Mouse (Mus musculus) limb, embryonic 12.5 days (tissue): ENCODE results near the gene Trpm5. TPM values are rescaled to one million over a fixed set of nuclear protein-coding genes. Genes with fewer than 3 reads are reported as not detected.

ENCODE experiments used
- ATAC-seq: fragments of 200-750 bp; cut with Nextera tagmentation; 2 replicates; pipeline ENCODE4 v1.8.0; 2017; ENCODE audit warnings: low read depth, moderate TSS enrichment; ENCODE audit not compliant: insufficient number of reproducible peaks, insufficient read depth, low FRiP score, low TSS enrichment
- H3K27ac ChIP-seq: fragments of 300-500 bp; sonication (generic); 2 replicates; pipeline ENCODE4 v1.5.1; 2016; ENCODE audit warnings: mild to moderate bottlenecking, moderate library complexity
- H3K27me3 ChIP-seq: fragments of 300-500 bp; sonication (generic); 2 replicates; pipeline ENCODE4 v1.6.1; 2016; ENCODE audit warnings: mild to moderate bottlenecking, moderate library complexity
- H3K36me3 ChIP-seq: fragments of 300-500 bp; sonication (generic); 2 replicates; pipeline ENCODE4 v1.6.1; 2016; ENCODE audit warnings: mild to moderate bottlenecking, moderate library complexity
- H3K4me1 ChIP-seq: fragments of 300-500 bp; sonication (generic); replicated peaks from 2 replicates; pipeline ENCODE4 v1.6.1; 2016
- H3K4me2 ChIP-seq: fragments of 300-500 bp; sonication (generic); 2 replicates; pipeline ENCODE4 v1.6.1; 2016; ENCODE audit warnings: mild to moderate bottlenecking, moderate library complexity
- H3K4me3 ChIP-seq: fragments of 300-500 bp; sonication (generic); replicated peaks from 2 replicates; pipeline ENCODE4 v1.5.1; 2016; ENCODE audit warnings: mild to moderate bottlenecking
- H3K9ac ChIP-seq: fragments of 300-500 bp; sonication (generic); replicated peaks from 2 replicates; pipeline ENCODE4 v1.6.1; 2016; ENCODE audit warnings: mild to moderate bottlenecking, moderate library complexity
- H3K9me3 ChIP-seq: fragments of 300-500 bp; sonication (generic); 2 replicates; pipeline ENCODE4 v1.6.1; 2016; ENCODE audit warnings: mild to moderate bottlenecking, moderate library complexity
- WGBS: fragments of 180-500 bp; shearing (Covaris S2); methylation state at CpG from one replicate; pipeline ENCODE4 v1.1.7; 2016; 5-methylcytosine and 5-hydroxymethylcytosine counted together
- polyA plus RNA-seq: library from polyadenylated mRNA; unstranded; fragments of >200 nt; fragmentation: Nextera tagmentation; extraction: Ambion mirVana; gene quantifications from 2 replicates; pipeline ENCODE4 v1.2.1, GENCODE M21; 2016

Gene Trpm5
- polyA plus RNA-seq, 1 experiment from 2014 or later, result 6.2 TPM

- Histone ChIP-seq H3K9ac (no peak overlapping the region), H3K4me3 (no peak overlapping the region), H3K36me3 (peaks cover 24% of the 10 kb centered on the region), H3K4me2 (no peak overlapping the region), H3K27me3 (no peaks in the 10 kb centered on the region), H3K9me3 (no peaks in the 10 kb centered on the region), H3K4me1 (no peaks in the 10 kb centered on the region), H3K27ac (no peak overlapping the region)
- ATAC-seq, result no peak
- WGBS, result 89% methylated on average over 4 of the region's 4 CpGs
Measured at GRCm38 (mm10) chr7:143037306-143037705, 57.1 kb downstream of the Trpm5 start.

- H3K9me3 ChIP-seq, result no peaks in the 10 kb centered on the region
- H3K27me3 ChIP-seq, result no peaks in the 10 kb centered on the region
- H3K9ac ChIP-seq, result no peak overlapping the region
- H3K36me3 ChIP-seq, result peaks cover 24% of the 10 kb centered on the region
- no peaks in the 10 kb centered on the region for H3K4me1 ChIP-seq
- H3K4me2 ChIP-seq, result no peak overlapping the region
- no peak overlapping the region for H3K27ac ChIP-seq
- no peak for ATAC-seq
- WGBS, result 82% methylated on average over 3 of the region's 3 CpGs
- no peak overlapping the region for H3K4me3 ChIP-seq
Measured at GRCm38 (mm10) chr7:143036787-143037186, 57.7 kb downstream of the Trpm5 start.

GRCm38 (mm10) chr7:143034519-143035450 lies 59.7 kb downstream of the Trpm5 start:
- Histone ChIP-seq H3K27me3 (no peaks in the 10 kb centered on the region), H3K4me3 (no peak overlapping the region), H3K9me3 (no peaks in the 10 kb centered on the region), H3K36me3 (peaks cover 24% of the 10 kb centered on the region), H3K4me2 (no peak overlapping the region), H3K27ac (no peak overlapping the region), H3K9ac (no peak overlapping the region), H3K4me1 (no peaks in the 10 kb centered on the region)
- 89% methylated on average over 8 of the region's 8 CpGs for WGBS
- no peak for ATAC-seq

- Histone ChIP-seq H3K4me1 (no peaks in the 10 kb centered on the region), H3K27ac (no peak overlapping the region), H3K9ac (no peak overlapping the region), H3K9me3 (no peaks in the 10 kb centered on the region), H3K4me2 (no peak overlapping the region), H3K27me3 (no peaks in the 10 kb centered on the region), H3K36me3 (peaks cover 24% of the 10 kb centered on the region), H3K4me3 (no peak overlapping the region)
- WGBS, result 98% methylated on average over 2 of the region's 2 CpGs
- ATAC-seq, result no peak
Measured at GRCm38 (mm10) chr7:143034112-143034511, 60.3 kb downstream of the Trpm5 start.

GRCm38 (mm10) chr7:143033581-143033980 lies 60.9 kb downstream of the Trpm5 start:
- no peaks in the 10 kb centered on the region for H3K4me1 ChIP-seq
- no peak for ATAC-seq
- 84% methylated on average over 4 of the region's 4 CpGs for WGBS
- peaks cover 24% of the 10 kb centered on the region for H3K36me3 ChIP-seq
- no peak overlapping the region for H3K27ac ChIP-seq
- no peaks in the 10 kb centered on the region for H3K9me3 ChIP-seq
- H3K9ac ChIP-seq, result no peak overlapping the region
- no peak overlapping the region for H3K4me2 ChIP-seq
- no peak overlapping the region for H3K4me3 ChIP-seq
- H3K27me3 ChIP-seq, result no peaks in the 10 kb centered on the region

GRCm38 (mm10) chr7:143031816-143032215 lies 62.6 kb downstream of the Trpm5 start:
- Histone ChIP-seq H3K4me3 (no peak overlapping the region), H3K4me2 (no peak overlapping the region), H3K9me3 (no peaks in the 10 kb centered on the region), H3K27me3 (no peaks in the 10 kb centered on the region), H3K9ac (no peak overlapping the region), H3K4me1 (no peaks in the 10 kb centered on the region), H3K27ac (no peak overlapping the region), H3K36me3 (peaks cover 18% of the 10 kb centered on the region)
- ATAC-seq, result no peak
- WGBS, result 92% methylated on average over 1 of the region's 1 CpGs

- H3K27ac ChIP-seq, result no peak overlapping the region
- H3K4me1 ChIP-seq, result no peaks in the 10 kb centered on the region
- no peak overlapping the region for H3K4me3 ChIP-seq
- ATAC-seq, result no peak
- H3K27me3 ChIP-seq, result no peaks in the 10 kb centered on the region
- H3K36me3 ChIP-seq, result 0 out of 2 replicates have a peak, but pooled peaks cover 7% of the 10 kb centered on the region
- 86% methylated on average over 4 of the region's 4 CpGs for whole genome bisulfite sequencing
- no peak overlapping the region for H3K4me2 ChIP-seq
- H3K9ac ChIP-seq, result no peak overlapping the region
- no peaks in the 10 kb centered on the region for H3K9me3 ChIP-seq
Measured at GRCm38 (mm10) chr7:143027196-143027595, 67.2 kb downstream of the Trpm5 start.

GRCm38 (mm10) chr7:143025496-143025895 lies 68.9 kb downstream of the Trpm5 start:
- Histone ChIP-seq H3K27ac (no peak overlapping the region), H3K9me3 (no peaks in the 10 kb centered on the region), H3K36me3 (0 out of 2 replicates have a peak, but pooled peaks cover 7% of the 10 kb centered on the region), H3K4me3 (no peak overlapping the region), H3K4me2 (no peak overlapping the region), H3K4me1 (no peaks in the 10 kb centered on the region), H3K27me3 (no peaks in the 10 kb centered on the region), H3K9ac (no peak overlapping the region)
- ATAC-seq, result no peak
- 88% methylated on average over 3 of the region's 3 CpGs for WGBS

GRCm38 (mm10) chr7:143024293-143024692 lies 70.1 kb downstream of the Trpm5 start:
- H3K36me3 ChIP-seq, result 0 out of 2 replicates have a peak, but pooled peaks cover 7% of the 10 kb centered on the region
- H3K27me3 ChIP-seq, result no peaks in the 10 kb centered on the region
- H3K9ac ChIP-seq, result no peak overlapping the region
- no peak overlapping the region for H3K4me3 ChIP-seq
- H3K27ac ChIP-seq, result no peak overlapping the region
- H3K9me3 ChIP-seq, result no peaks in the 10 kb centered on the region
- 77% methylated on average over 1 of the region's 1 CpGs for WGBS
- H3K4me2 ChIP-seq, result no peak overlapping the region
- no peak for ATAC-seq
- H3K4me1 ChIP-seq, result no peaks in the 10 kb centered on the region

- Histone ChIP-seq H3K4me2 (no peak overlapping the region), H3K9me3 (no peaks in the 10 kb centered on the region), H3K27me3 (no peaks in the 10 kb centered on the region), H3K4me3 (no peak overlapping the region), H3K27ac (no peak overlapping the region), H3K9ac (no peak overlapping the region), H3K4me1 (no peaks in the 10 kb centered on the region), H3K36me3 (0 out of 2 replicates have a peak, but pooled peaks cover 7% of the 10 kb centered on the region)
- 90% methylated on average over 2 of the region's 2 CpGs for WGBS
- ATAC-seq, result no peak
Measured at GRCm38 (mm10) chr7:143023499-143023898, 70.9 kb downstream of the Trpm5 start.

GRCm38 (mm10) chr7:143021356-143022164 lies 72.9 kb downstream of the Trpm5 start:
- no peak for ATAC-seq
- H3K36me3 ChIP-seq, result 0 out of 2 replicates have a peak, but pooled peaks cover 7% of the 10 kb centered on the region
- WGBS, result 64% methylated on average over 5 of the region's 5 CpGs
- no peak overlapping the region for H3K27ac ChIP-seq
- H3K9ac ChIP-seq, result no peak overlapping the region
- no peaks in the 10 kb centered on the region for H3K27me3 ChIP-seq
- H3K9me3 ChIP-seq, result no peaks in the 10 kb centered on the region
- no peak overlapping the region for H3K4me3 ChIP-seq
- H3K4me2 ChIP-seq, result no peak overlapping the region
- H3K4me1 ChIP-seq, result 0 out of 2 replicates have a peak, but pooled peaks cover 5% of the 10 kb centered on the region
